Mouse (Mus musculus): Measurements from ENCODE around the gene Scrn3.

Scrn3 gene

DNA sequence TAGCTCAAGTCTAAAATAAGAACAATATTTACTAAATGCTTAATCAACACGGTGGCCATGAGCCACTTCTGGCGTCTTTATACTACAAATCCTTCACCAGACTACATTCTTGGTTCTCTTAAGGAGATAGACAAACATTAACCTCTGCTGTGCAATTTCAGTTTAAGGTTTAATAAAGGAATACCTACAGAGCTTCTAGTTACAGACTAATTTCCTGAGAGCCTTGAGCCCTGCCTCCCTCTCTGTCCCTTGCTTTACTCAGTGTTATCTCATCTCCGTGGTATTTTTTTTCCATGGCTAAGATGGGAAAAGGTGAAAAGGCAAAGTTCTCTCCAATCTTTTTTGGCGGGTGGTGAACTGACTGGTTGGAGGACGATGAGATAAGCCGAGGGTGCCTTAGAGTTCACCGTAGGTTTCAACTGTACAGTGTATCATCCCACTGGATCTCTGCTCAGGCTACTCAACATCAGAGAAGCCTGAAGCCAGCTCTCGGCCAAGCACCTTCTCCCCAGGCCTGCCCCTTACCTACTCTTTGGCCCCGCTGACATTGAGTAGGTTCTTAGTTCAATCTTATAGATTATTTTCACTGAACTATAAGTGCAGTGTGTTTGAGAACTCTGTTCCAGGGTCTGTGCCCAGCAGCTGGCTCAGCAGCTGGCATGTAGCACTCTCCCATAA, 68.0 kb downstream of the Scrn3 start:
- no peak for DNase-seq (ENCODE audit: low read depth, low spot score)

DNA sequence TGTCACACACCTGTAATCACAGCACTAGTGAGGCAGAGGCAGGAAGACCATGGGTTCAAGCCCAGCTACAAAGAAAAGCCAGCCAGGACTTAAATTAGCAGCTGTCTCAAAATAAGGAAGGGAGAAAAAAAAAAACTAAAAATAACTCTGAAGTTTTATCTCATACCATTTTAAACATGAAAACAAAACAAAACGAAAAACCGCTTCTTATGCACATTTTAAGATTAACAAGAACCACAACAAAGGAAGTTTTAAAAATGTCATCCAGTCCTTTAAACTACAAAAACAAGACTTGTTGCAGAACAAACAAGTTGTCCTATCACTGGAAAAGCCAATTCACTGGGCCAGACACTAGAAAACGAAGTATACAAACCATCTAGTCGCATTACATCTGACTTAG, 72.8 kb downstream of the Scrn3 start:
- DNase-seq (ENCODE audit: low read depth, low spot score), result no peak

DNA sequence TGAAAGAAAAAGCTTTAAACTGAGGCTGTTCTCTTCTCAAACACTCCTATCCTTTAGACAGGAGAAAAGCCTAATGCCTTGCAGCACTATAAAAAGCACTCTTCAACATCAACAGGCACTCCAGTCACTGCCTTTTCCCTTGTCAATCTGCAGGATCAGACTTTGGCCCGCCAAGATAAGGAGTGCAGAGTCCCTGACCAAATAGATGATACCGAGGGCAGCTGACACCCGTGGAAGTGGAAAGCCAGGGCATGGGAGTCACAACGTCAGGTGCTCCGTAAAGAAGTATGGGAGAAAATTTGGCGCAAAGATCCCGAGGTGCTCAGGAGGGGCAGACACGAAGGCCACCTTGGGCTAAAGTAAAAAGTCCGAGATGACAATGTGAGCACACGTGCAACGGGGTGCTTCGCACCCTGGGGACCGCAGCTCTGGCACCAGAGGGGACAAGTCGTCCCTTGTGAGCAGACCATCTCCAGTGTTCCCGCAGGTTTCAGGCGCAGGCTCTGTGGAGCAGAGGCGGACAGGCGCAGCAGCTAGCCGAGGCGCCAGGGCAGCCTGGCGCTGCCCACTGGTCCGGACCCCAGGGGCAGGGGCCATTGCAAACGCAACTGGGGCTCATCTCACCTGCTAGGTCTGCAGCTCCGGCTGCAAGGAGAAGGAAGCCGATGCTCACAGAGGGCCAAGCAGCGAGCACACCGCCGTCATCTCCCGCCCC, 73.4 kb downstream of the Scrn3 start:
- no peak for DNase-seq (ENCODE audit: low read depth, low spot score)

DNA sequence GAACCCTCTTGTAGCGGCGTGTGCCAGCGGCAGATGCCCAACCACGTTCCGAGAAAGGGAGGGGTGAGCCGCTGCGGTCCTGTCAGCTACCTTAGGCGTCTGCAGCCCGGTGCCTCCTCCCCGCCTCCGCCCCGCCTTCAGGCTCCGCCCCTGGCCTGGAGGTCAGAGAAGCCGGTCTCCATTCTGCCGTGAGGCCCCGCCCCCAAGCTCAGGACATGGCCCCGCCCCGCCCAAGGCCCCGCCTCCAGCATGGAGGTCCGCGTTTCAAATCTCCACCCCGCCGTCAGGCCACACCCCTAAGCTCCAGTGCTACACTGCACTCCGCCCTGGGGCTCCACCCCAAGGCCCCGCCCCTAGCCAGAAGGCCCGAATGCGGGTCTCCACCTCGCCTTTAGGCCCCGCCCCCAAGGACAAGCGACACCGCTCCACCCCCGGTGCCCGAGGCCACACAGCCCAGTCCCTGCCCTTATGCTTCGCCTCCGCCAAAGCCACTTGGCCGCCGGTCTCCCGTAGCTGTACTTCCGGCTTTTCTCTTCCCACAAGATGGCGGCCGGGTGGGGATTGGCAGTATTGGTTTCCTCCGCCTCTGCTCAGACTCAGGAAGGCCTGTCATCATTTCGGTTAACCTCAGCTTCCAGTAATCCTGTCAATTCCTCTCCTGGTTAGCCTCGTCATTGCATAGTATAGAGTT, 74.1 kb downstream of the Scrn3 start, which contains the start of gene Gpr155:
TSS of gene Gpr155 (minus strand) at position 217 of the 691 bp plus-strand sequence.
- DNase-seq (ENCODE audit: low read depth, low spot score), result peak; percentile 97

All from forelimb bud, embryonic 11.5 days (tissue).